Comparison of ENCODE assay signal across 7 mouse cellular contexts in the genomic region with DNA sequence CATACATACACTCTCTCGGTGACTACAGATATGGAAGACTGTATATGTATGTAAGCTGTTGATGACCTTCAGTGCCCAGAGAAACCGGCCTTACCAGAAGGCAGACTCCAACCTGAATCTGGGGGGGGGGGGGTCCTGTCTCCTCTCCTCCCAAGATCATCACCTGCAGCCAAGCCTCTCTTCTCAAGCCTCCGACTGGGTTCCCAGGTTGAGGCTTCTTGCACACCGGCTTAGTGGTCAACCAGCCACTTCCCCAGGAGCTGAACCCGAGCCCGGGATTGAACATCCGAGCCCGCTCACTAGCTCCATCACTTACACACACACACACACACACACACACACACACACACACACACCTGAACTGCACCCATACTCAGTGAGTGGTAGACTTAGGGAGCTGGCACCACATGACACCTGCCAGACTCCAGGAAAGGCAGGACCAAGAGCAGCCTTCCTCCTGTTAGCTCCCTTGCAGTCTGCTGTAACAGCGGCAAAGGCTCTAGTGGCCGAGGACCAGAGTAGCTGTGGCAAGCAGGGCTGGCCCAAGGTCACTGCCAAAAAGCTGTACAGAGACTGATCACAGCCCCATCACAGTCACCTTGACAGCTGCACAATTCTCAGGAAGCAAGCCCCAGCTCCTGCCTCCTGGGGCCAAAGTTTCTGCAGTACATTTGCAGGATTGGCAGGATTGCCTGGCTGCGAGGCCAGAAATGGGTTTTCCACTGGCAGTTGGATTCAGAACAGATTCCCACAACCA. TPM values are rescaled to one million over a fixed set of nuclear protein-coding genes. Genes with fewer than 3 reads are reported as not detected.
DNase-seq lines count a peak whose midpoint lies in the region; ATAC-seq and TF ChIP-seq lines count a peak whose summit lies in the region.

No protein-coding gene starts in this region.

- peak; percentile 62 for DNase-seq in adrenal gland, postnatal 14 days
- peak; percentile 76 for DNase-seq in cerebellum, adult 9-11 months
- peak; percentile 63 for DNase-seq in gastrocnemius, postnatal 14 days
- peak; percentile 69 for DNase-seq in hindbrain, postnatal 0 days (ENCODE audit: low spot score)
- DNase-seq in limb, embryonic 10.5 days (ENCODE audit: low spot score), result peak; percentile 55
- no peak for DNase-seq in T-cell, adult 2 months (ENCODE audit: low spot score)

- ATAC-seq in hindbrain, postnatal 0 days, result peak; percentile 43
- ATAC-seq in midbrain, embryonic 16.5 days, result peak; percentile 58

- H3K9me3 ChIP-seq in hindbrain, postnatal 0 days (ENCODE audit: low read length), result no peaks in the 10 kb centered on the region
- 0 out of 2 replicates have a peak, but pooled peaks cover 3% of the 10 kb centered on the region for H3K9me3 ChIP-seq in limb, embryonic 10.5 days (replicated peaks)
- no peaks in the 10 kb centered on the region for H3K9me3 ChIP-seq in midbrain, embryonic 16.5 days (replicated peaks; ENCODE audit: control insufficient read depth, low read length, poor library complexity, severe bottlenecking)

- no peaks in the 10 kb centered on the region for H3K36me3 ChIP-seq in hindbrain, postnatal 0 days (ENCODE audit: insufficient read depth, low read length)
- peaks cover 14% of the 10 kb centered on the region for H3K36me3 ChIP-seq in limb, embryonic 10.5 days
- H3K36me3 ChIP-seq in midbrain, embryonic 16.5 days (ENCODE audit: control insufficient read depth, insufficient read depth, low read length), result peaks cover 2% of the 10 kb centered on the region; the same call in 1 of the 2 replicates

- intact Hi-C loops in gastrocnemius, postnatal 14 days (cut with DNase I; ENCODE audit: low total_unique reads), result loop anchor here (5.0 kb wide), 1 partner anchor 56 kb away; a partner anchor contains a TSS

- H3K27me3 ChIP-seq in hindbrain, postnatal 0 days (ENCODE audit: insufficient read depth, low read length), result no peaks in the 10 kb centered on the region
- peaks cover 4% of the 10 kb centered on the region for H3K27me3 ChIP-seq in limb, embryonic 10.5 days (ENCODE audit: low read depth, poor library complexity, severe bottlenecking)
- no peaks in the 10 kb centered on the region for H3K27me3 ChIP-seq in midbrain, embryonic 16.5 days (ENCODE audit: control insufficient read depth, insufficient read depth, low read depth, low read length)

- peak overlapping the region; percentile 97 for H3K27ac ChIP-seq in hindbrain, postnatal 0 days
- H3K27ac ChIP-seq in limb, embryonic 10.5 days, result peak overlapping the region; percentile 88
- H3K27ac ChIP-seq in midbrain, embryonic 16.5 days (ENCODE audit: low read length), result peak overlapping the region; percentile 99

- WGBS in hindbrain, postnatal 0 days, result 11% methylated on average over 11 of the region's 11 CpGs
- WGBS in limb, embryonic 10.5 days, result 31% methylated on average over 11 of the region's 11 CpGs
- WGBS in midbrain, embryonic 16.5 days, result 15% methylated on average over 11 of the region's 11 CpGs

- TF ChIP-seq CTCF in hindbrain, postnatal 0 days (IDR thresholded peaks at IDR 0.05; ENCODE audit: low read depth), result peak; percentile 25; the same call in 1 of the 2 replicates

- peaks cover 17% of the 10 kb centered on the region for H3K4me1 ChIP-seq in hindbrain, postnatal 0 days (ENCODE audit: insufficient read depth, low read length)
- H3K4me1 ChIP-seq in limb, embryonic 10.5 days, result peaks cover 26% of the 10 kb centered on the region
- H3K4me1 ChIP-seq in midbrain, embryonic 16.5 days (ENCODE audit: control insufficient read depth, insufficient read depth, low read length), result peaks cover 25% of the 10 kb centered on the region

- peak overlapping the region; percentile 85 for H3K9ac ChIP-seq in hindbrain, postnatal 0 days (replicated peaks; ENCODE audit: low read length)
- H3K9ac ChIP-seq in midbrain, embryonic 16.5 days (ENCODE audit: low read depth, low read length), result peak overlapping the region; percentile 86

- H3K4me2 ChIP-seq in hindbrain, postnatal 0 days (ENCODE audit: low read depth, low read length), result peak overlapping the region; percentile 85
- peak overlapping the region; percentile 65 for H3K4me2 ChIP-seq in midbrain, embryonic 16.5 days (ENCODE audit: low read length)

- peak overlapping the region; percentile 55 for H3K4me3 ChIP-seq in hindbrain, postnatal 0 days (ENCODE audit: low read length)
- peak overlapping the region; percentile 56 for H3K4me3 ChIP-seq in limb, embryonic 10.5 days
- H3K4me3 ChIP-seq in midbrain, embryonic 16.5 days (ENCODE audit: low read depth, low read length), result peak overlapping the region; percentile 55

RNA-seq across cellular contexts. Expression of a gene that starts 42.6 kb away (rescaled TPM):
- 7.2 and 11.0 TPM in 2 replicates for total RNA-seq in adrenal gland, postnatal 14 days (2021)
- 10 to 100 TPM in 1 of 2 experiments, 1 to 10 TPM in 1; 7.4 to 11.4 TPM for total RNA-seq in gastrocnemius, postnatal 14 days (2021)
- total RNA-seq in hindbrain, postnatal 0 days (2014; rRNA removed), result 32.8 and 39.5 TPM in 2 replicates
- polyA plus RNA-seq in hindbrain, postnatal 0 days (2015; fragmentation: Nextera tagmentation; extraction: Ambion mirVana), result 30.3 and 32.2 TPM in 2 replicates
- polyA plus RNA-seq in limb, embryonic 10.5 days (2016; fragmentation: Nextera tagmentation; extraction: Ambion mirVana), result 26.5 and 30.6 TPM in 2 replicates
- 42.0 and 42.4 TPM in 2 replicates for polyA plus RNA-seq in midbrain, embryonic 16.5 days (2015; fragmentation: Nextera tagmentation; extraction: Ambion mirVana)

RNA-seq across cellular contexts. Expression of a gene that starts 54.2 kb away (rescaled TPM):
- total RNA-seq in adrenal gland, postnatal 14 days (2021), result 36.9 and 39.0 TPM in 2 replicates
- 10 to 100 TPM; 18.5 to 19.8 TPM for total RNA-seq in gastrocnemius, postnatal 14 days (2021)
- total RNA-seq in hindbrain, postnatal 0 days (2014; rRNA removed), result 15.7 and 23.1 TPM in 2 replicates
- polyA plus RNA-seq in hindbrain, postnatal 0 days (2015; fragmentation: Nextera tagmentation; extraction: Ambion mirVana), result 13.7 and 15.4 TPM in 2 replicates
- 8.8 and 11.3 TPM in 2 replicates for polyA plus RNA-seq in limb, embryonic 10.5 days (2016; fragmentation: Nextera tagmentation; extraction: Ambion mirVana)
- 15.1 and 15.4 TPM in 2 replicates for polyA plus RNA-seq in midbrain, embryonic 16.5 days (2015; fragmentation: Nextera tagmentation; extraction: Ambion mirVana)
